Mouse (Mus musculus) spleen, adult 2 months (tissue): ENCODE data around the gene Lgals8.

Experiments
- CTCF ChIP-seq: fragments of 200-500 bp; IDR thresholded peaks from 2 replicates; pipeline ENCODE4 v1.5.1; 2011; ENCODE audit warnings: mild to moderate bottlenecking, inconsistent platforms; ENCODE audit not compliant: insufficient read depth, insufficient read length, insufficient replicate concordance; ENCODE audit errors: extremely low read depth
- POLR2A ChIP-seq: fragments of 200-500 bp; IDR thresholded peaks from 2 replicates; pipeline ENCODE4 v1.6.1; 2011; ENCODE audit warnings: low read depth, low read length, inconsistent platforms

DNA sequence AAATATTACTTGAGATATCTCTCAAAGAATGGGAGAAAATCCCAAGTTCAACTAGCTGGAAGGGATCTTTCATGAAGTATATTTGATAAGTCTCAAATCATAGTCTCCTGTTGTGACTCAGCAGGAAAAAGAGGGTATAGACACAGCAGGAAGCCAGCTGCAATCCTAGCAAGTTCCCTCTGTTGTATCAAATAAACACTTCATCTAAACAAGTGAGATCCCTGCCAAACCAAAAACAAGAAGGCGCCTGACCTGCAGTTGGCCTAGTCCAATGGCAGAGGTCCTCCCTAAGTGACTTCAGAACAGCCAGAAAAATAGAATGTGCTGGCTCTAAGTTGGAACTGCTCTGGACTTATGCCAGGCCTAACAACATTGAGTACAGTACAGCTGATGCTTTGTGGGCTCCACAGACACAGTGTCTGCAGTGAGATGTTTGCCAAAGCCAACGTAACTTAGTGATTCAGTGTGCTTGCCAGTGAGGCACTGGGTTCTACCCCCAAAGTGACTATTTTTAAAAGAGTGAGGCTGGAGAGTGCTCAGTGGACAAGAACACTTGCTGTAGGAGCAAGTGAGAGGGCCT, 22.6 kb downstream of the Lgals8 start:
- TF ChIP-seq POLR2A (no peak), CTCF (no peak)
